Mouse (Mus musculus) adrenal gland, adult (tissue): ENCODE results near the gene Lrrc8e.

Experiments
- DNase-seq, 2 experiments: peaks; one replicate each; pipeline ENCODE4 v3.0.0; 2022 to 2023; ENCODE audit warnings: low spot score in 1 of 2; ENCODE audit not compliant: inconsistent age in 2 of 2

Lrrc8e gene

DNA sequence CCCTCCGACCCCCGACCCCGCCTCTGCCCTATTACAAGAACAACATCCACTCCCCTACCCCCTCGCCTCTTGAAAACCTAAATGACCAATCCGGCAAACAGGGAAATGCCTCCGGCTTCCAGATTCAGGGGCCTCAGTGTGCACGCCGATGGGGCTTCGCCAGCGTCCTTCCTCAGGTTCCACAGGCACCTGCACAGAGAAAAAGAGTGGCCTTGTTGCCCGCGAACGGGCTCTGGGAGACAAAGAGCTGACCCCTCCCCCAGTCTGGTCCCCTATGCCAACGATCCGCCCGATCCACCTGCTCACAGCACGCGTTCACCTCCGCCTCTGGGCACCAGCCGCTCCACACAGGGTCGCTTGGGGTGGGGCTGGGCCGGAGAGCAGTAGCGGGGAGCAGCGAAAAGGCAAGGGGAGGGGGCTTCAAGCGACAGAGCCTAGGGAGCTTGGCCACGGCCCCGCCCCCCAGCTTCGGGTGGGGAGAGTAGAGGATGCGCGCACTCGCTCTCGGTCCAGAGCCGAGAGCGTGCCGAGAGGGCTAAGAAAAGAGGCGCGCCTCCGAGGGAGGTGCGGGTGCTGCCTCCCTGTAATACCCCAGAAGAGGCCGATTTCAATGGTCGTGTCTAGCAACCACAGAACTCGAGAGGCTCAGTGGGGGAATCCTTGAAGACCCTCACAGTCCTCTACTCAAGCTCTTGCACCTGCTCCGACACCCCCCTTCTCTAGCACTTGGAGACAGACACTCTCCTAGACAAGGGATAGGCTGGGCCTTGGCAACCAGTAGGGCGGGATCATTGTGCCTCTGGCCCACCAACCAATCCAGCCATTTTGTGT, 9.6 kb upstream of the Lrrc8e start, which contains the start of gene Prr36:
Prr36 (minus strand) TSS at position 669 of the 831 bp plus-strand sequence.
- peak; percentile 55 to 83 for DNase-seq

DNA sequence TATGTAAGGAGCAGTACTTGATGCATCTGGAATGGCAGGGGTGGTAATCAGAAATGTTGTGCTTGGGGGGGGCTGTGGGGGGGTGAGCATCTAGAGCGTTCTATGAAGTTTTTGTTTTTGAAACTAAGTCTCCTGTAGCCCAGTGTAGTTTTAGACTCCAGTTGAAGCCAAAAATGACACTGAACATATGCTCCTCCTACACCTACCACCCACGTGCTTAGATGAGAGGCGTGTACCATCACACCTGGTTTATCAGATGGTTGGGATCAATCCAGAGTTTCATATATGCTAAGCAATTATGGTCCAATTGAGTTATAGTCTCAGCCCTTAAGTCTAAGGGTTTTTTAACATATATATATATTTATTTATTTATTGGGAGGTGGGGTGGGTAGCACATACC, 7.0 kb upstream of the Lrrc8e start:
- DNase-seq, result no peak

DNA sequence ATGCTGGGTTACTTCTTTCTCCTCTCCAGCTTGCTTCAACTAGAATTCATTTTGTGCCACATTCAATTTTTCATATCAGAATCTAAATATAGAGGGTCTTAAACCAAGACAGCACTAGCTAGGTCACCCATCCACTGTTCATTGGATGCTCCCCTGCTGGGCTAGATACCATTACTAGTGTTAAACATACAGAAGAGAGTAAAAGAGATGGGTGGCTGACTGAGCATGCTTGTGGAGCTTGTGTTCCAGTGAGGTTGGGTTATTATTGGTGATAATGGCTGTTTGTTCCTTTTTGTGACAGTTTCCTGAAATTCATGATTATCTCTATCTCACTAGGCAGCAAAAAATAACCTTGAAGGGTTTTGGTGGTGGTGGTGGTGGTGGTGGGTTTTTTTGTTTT, 4.6 kb upstream of the Lrrc8e start:
- no peak for DNase-seq

DNA sequence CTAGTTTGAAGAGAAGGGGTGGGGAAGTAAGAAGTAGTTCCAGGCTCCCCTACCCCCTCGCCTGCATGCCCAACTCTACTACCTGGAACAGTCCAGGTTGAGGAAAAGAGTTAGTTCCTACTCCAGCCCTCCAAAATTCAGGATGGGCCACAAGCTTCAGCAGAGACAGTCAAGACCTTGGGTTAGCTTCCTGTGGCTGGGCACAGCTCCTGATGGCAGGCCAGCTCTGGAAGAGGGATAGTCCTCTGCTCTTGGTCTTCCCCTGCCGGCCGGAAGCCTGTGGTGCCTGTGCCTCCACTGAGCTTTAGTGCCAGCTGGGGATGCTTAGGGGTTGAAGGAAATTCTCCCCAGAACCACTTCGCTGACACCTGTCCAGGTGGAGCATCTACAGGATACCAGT, 304 bp upstream of the Lrrc8e start:
- DNase-seq, result no peak

DNA sequence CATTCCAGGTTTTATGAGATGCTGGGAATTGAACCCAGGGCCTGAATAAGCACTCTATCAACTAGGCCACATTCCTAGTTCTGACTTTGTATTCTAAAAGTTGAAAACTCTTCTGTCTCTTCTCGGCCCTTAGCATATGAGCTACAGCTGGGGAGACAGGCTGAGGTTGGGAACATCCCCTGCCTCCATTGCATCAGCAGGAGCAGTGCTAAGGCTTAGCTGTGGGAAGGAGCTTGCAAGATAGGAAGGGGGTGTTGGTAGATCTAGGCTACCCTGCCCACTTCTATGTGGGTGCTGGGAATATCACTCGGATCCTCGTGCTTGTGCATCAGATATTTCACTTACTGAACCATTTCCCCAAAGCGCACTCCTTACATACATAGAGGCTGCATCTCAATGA, 1.3 kb downstream of the Lrrc8e start:
- peak in 1 of 2 experiments; percentile 56 for DNase-seq

DNA sequence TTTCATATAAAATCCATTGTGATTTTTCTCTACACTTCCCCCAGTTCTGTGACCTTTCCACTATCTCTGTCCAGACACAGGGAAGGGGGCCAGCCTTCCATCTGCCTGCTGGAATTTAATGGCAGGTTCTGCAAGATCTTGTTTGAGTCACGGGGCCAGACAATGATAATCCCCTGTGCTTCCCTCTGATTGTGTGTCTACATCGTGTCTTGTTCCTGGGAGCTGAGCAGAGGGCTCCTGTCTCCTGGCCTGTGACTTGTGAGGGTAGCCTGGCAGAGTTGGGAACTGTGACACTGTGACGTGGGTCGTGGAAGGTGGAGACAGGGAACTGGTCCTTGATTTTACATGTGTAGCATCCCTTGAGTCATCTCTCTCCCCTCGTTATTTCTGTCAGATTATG, 3.2 kb downstream of the Lrrc8e start:
- DNase-seq, result peak; percentile 29 to 66

DNA sequence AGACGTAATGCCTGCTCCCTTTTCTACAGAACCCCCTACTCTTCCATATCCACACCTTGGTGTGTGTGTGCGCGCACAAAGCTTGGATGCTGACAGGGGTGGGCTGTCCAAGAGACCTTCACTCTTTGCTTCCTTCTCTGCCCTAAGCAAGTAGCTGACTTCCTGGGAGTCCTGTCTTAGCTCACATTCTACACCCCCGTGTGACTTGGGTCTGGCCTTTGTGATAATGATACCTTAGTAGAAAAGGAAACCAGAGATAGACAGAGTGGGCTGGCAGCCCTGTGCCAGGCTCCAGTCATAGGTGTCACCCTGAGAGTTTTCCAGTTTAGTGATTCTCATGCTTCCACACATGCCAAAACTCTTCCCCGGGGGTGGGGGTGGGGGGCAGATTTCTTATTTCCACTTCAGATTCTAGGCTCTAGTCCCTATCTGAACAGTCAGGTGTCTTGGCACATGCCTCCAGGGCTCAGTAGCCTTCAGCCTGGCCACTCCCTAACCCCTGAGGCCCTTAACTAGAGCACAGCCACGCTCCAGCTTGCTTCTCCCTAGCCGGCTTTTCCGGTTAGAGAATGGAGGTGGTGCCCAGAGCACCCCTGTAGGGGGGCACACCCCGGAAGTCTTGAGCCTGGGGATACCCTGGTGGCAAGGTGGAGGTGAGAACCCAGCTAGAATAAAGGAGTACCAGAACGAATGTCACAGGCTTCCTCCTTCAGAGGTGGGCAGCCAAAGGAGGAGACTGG, 4.2 kb downstream of the Lrrc8e start:
- DNase-seq, result peak; percentile 18 to 67

DNA sequence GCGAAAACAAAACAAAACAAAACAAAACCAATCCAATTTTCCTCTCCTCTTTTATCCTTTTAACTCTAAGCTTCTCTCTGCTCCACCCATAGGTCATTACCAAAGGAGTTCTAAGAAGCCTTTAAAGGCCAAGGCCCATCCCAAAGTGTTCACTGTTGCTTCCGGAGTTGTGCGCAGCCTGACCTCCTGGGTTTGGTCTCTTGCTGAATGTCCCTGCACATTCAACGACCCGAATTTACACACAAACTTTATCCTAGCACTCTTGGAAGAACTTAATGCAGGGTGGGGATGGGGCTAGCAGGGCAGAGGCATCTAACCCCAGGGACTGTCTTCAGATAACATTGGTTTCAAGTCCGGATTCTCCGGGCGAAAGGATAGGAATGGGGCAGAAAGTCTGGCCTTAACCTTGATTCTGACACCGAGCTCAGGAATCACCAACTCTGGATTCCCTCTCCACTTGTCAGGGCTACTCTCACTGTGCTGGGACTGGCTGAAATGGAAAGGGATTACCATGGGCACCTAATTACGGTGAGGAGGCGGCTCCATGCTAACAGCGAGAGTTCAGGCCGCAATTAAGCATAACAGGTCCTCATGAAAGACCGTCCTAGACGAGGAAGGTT, 11.3 kb downstream of the Lrrc8e start:
- peak; percentile 80 to 95 for DNase-seq

DNA sequence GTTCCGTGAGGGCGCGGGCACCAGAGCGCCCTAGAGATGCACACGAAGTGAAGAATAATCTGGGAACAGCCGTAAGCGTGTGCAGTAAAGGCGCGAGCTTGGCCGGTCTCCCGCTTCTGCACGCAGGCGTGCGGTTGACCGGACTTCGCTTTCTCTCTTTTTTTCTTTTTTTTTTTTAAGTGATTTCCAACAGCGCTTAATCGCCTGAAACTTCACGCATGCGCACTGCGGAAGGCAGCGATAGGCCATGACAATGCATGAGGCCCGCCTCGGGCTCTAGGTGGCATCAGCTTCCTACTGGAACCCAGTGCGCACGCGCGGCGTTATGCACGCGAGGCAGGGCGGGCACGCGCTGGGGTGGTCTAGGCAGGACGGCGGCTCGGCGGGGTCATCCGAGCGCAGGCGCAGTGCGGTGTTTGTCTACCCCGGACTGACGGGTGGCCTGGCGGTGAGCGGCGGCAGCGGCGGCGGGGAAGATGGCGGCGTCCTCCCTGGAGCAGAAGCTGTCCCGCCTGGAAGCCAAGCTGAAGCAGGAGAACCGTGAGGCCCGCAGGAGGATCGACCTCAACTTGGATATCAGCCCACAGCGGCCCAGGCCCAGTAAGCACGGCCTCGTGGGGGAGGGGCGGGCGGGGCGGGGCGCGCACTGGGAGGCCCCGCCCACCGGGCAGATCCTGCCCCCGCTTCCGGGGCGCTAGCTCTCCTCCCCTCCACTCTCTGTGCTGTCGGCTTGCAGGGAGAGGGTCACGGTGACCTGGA, 12.0 kb downstream of the Lrrc8e start, which contains the start of the genes Map2k7 and Gm49320:
Map2k7 (plus strand) TSS at position 307 of the 759 bp plus-strand sequence.
Gm49320 (plus strand) TSS at position 432 of the 759 bp plus-strand sequence.
- DNase-seq, result peak; percentile 100

DNA sequence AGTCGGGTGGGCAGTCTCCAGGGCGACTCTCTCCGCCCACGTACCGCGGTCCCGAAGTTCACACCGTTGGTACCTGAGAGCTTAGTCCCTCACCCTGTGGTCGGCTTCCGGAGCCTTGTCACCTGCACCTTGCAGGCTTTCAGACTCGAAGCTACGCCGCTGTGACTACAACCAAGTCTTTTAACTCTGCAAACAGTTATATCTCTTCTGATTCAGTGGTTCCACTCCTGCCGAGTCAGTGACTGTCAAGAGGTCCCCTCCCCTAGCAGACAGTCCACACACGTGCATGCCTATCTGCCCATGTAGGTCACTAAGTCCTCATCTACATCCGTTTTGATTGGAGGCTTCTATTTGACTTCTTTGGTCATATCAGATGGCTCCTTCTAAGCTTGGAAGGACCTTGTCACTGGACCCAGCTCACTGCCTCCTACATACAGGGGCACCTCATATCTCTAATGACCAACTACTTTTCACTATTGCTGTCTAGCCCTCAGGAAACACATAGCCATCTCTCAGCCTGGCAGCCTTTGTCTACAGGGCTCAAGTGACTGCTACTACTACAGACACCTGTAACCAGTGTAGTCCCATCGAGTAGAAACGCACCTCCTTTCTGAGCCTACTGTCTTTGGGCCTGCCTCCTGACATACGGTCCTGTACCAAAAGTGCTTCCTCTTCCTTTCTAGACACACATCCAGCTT, 12.7 kb downstream of the Lrrc8e start:
- no peak for DNase-seq

DNA sequence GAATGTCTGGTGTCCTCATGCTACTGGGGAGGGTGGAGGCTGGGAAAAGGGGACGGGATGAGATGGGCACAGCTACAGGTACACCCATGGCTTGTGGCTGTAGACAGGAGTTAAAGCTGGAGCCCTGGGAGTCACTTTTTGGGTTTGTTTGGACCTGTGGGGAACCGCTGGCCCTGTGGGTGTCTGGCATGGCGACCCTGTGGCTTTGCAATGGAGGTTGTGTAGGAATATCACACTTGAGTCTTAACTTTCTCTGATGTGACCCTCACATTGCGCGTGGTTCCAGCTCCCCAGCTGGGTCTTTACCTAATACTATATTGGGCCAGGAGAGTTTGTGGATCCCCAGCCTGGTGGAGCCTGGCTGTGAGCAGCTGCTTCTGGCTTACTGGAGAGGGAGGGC, 18.4 kb downstream of the Lrrc8e start:
- DNase-seq, result no peak

DNA sequence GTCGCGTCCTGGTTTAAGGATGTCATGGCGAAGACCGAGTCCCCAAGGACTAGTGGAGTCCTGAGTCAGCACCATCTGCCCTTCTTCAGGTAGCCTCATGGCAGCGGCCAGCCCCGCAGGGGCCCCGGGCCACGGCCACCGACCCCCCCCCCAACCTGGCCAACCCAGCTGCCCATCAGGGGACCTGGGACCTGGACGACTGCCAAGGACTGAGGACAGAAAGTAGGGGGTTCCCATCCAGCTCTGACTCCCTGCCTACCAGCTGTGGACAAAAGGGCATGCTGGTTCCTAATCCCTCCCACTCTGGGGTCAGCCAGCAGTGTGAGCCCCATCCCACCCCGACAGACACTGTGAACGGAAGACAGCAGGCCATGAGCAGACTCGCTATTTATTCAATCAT, 19.1 kb downstream of the Lrrc8e start:
- DNase-seq, result peak in 1 of 2 experiments; percentile 35

DNA sequence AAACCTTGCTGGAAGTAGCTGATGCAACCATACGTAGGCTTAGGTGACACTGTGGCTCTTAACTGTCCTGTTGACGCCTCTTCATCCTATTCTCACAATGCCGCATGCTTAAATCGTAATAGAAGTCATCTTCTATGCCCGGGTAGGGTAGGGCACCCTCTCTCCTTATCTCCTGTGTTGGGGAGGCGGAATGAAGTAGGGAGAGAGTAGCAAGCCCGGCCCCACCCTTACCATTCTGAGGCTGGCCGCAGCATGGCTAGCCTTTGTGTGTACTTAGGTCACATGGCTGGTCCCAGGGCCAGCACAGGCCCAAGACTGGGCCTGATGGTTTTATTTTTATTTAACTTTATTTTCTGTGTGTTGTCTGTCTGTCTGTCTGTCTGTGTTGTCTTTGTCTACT, 20.6 kb downstream of the Lrrc8e start:
- peak in 1 of 2 experiments; percentile 52 for DNase-seq

DNA sequence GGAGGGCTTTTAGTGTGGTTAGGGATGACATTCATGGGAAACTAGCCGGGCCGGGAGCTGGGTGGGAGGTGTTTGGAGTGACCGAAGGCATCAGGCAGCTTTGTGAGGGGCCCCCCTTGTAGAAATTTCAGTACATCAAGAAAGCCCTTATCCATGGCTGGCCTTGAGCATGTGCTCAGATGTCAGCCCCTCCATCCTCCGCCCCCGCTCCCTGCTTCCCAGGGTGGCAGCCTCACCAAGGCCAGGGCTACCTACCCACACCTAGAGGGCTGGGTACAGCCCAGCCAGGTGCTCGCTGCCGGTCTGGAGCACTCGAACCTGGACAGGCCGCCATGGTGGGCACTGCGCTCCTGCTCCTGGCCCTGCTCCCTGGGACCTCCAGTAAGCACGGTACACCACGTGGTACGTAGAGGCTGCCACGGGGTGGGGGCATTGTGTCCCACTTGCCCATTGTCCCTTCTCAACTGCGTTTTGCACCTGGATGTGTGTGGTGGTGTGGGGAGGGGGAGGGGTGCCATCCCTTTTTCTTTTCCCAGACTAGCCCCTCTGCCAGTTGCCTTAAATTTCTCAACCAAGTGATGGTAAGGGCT, 21.4 kb downstream of the Lrrc8e start, which contains the start of gene Tgfbr3l:
Tgfbr3l (plus strand) TSS at position 264 of the 590 bp plus-strand sequence.
- DNase-seq, result peak; percentile 57 to 73

DNA sequence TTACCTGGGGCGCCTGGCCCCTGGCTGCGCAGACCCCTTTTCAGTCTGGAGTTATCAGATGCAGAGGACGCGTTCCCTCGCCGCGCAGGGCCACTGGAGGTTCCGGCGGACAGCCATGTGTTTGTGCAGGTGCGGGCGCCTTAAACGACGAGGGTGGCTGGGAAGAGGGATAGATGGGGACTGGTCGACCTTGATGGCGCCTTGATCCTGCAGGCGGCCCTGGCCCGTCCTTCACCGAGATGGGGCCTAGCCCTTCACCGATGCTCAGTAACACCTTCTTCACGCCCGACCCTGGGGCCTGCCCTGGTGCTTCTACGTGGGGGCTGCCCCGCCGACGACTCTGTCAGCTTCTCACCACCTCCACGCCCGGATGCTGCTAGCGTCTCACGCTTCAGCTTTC, 22.6 kb downstream of the Lrrc8e start:
- peak; percentile 68 to 88 for DNase-seq

DNA sequence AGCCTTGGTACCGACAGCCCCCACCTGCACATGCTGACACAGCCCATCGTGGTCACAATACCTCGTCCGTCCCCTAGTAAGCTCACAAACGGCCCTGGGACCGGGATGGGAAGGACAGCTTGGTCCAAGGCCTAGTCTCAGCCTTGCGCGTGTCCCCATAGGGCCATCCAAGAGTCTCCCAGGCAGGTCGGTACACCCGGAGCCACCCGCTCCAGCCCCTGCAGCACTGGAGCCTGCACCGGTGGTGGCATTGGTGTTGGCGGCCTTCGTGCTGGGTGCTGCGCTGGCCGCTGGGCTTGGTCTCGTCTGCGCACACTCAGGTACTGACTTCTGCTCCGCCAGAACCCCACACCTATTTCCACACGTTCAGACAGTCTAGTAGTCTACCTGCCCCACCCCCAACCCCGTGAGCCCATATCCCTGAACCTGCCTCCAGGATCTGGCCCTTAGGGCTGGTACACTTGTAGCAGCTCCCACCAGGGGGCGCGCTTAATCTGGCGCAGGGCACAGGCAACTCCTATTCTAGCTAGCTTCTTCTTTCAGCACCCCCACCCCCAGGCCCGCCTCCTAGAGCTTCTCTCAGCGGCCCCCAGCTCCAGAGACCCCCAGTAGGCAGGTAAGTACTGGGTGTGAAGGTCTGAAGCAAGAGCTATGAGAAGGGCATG, 23.8 kb downstream of the Lrrc8e start:
- peak; percentile 87 to 95 for DNase-seq

DNA sequence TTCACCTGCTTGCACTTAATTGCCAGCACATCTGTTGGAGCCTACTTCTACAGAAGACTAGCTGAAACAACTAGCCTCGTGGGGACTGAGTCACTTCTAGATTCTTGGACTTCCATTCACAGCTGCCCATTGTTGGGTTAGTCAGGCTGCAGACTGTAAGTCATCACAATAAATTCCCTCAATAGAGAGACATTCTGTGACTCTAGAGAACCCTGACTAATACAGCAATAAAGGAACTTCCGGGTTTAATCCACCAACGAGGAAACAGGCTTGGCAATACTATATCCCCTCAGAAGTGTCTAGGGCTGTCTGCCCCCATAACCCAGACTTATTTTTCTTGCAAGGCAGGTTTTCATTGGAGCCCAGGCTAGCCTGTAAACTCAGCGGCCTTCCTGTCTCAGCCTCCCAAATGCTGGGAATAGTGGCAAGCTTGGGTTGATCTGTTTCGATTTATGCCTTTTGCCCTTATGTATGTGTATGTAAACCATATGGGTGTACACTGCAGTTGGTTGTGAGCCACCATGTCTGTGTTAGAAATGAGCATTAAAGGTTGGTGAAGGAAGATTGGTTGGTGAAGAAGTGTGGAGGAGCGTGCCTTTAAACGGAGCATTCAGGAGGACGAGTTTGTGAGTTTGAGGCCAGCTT, 25.6 kb downstream of the Lrrc8e start:
- DNase-seq, result peak in 1 of 2 experiments; percentile 73

DNA sequence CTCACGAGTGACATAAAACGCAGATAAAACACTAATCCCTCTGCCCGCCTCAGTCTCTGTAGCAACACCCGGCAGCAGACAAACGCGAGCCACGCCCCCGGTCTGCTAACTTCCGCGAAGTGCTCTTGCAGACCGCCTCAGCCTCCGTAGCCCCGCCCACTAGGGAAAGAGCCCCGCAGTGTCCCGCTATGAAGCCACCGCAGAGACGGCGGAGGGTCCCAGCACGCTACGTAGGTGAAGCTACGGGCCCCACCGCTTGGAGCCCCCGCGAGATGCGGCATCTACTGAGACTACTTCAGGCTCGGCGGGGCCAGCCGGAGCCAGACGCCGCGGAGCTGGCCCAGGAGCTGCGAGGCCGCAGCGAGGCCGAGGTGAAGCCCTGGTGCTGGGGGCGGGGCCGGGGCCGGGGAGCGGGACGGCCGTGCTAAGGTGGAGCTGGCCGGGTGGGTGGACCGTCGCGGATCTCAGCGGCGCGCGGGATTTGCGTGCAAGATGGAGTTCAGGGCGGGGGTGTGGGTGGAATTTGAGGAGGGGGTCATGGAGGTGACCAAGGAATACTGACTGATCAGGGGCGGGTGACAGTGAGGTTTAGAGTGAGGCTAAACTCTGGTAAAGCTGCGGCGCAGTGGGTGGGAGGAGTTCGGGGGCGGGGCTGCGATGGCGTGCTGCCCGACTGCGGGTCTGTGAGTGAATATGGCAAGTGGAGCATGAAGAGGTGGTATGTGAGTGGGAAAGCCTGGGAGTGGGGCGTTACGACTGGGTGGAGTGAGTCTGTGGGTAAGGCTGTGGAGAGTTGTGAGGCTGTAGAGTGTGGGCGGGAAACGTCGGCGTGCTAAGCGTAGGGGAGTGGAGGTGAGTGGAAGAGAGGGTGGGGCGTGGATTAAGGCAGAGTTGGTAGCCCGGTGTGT, 26.6 kb downstream of the Lrrc8e start, which contains the start of gene Snapc2:
Snapc2 (plus strand) TSS at position 147 of the 908 bp plus-strand sequence.
- DNase-seq, result peak; percentile 97 to 99
